Mouse (Mus musculus): ENCODE measurements around the gene Gm10424. TPM values are rescaled to one million over a fixed set of nuclear protein-coding genes. Genes with fewer than 3 reads are reported as not detected.
"Not testable (repeated sequence)": the region's sequence is repeated elsewhere in the genome, so short reads cannot be mapped to it uniquely, and the experiment has no call there.

Gene Gm10424
- total RNA-seq (2022): not detected

DNA sequence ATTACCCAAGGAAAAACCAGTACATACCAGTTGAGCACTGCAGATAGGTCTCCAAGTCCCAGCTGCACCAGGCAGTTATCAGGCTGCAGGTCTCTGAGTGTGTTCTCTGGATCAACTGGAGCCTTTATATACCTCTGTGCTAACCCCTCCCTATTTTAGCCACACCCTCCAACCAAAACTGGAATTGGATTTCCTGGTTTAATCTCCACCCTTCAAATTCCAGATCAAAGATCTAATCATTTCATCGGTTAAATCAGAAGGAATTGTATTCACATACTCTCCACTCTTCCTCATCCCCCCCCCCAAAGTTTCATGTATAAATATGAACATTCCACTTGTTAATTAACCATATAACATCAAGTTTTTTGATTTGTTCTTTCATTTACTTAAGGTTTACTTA lies at the start of gene Gm10424:
TSS of gene Gm10424 (minus strand) at position 101 of the 400 bp plus-strand sequence.
- DNase-seq (ENCODE audit: low spot score): not testable (repeated sequence)

DNA sequence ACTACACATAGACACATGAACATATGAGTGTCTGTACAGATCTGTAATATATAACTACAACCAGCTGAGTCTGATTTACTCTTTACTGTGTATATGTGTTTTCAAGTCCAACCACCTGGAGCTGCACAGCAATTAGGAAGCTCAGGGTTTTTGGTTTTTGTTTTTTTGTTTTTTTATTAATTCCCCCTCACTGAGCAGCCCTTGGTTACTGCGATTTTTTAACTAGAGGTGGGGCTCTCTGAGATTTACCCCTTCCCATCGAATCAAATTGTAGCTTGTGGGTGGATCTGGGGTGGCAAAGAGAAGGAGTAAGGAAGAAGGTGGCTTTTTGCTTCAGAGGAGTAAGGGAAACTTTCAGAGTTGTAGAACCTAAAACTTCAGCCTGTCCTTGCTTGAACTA lies 33.0 kb upstream of the Gm10424 start, which contains the start of gene Gm3259:
TSS of gene Gm3259 (plus strand) at position 301 of the 400 bp plus-strand sequence.
- DNase-seq (ENCODE audit: low spot score): not testable (repeated sequence)

Other genes starting within 250 kb of the Gm10424 start
- gene Gm7942, start 165.8 kb downstream of the Gm10424 start, total RNA-seq (2022): not detected
- gene Gm16513, start 90.1 kb downstream of the Gm10424 start, total RNA-seq (2022): not detected
- gene Gm3259, start 33.1 kb upstream of the Gm10424 start, total RNA-seq (2022): not detected
- gene D5Ertd577e, start 184.0 kb upstream of the Gm10424 start, total RNA-seq (2022): not detected
- not detected for gene Gm3286, start 238.0 kb upstream of the Gm10424 start, total RNA-seq (2022)